Mouse (Mus musculus) embryonic facial prominence, embryonic 11.5 days (tissue): ENCODE results near the gene N6amt1. TPM values are rescaled to one million over a fixed set of nuclear protein-coding genes. Genes with fewer than 3 reads are reported as not detected.

ENCODE experiments used
- ATAC-seq: fragments of 200-750 bp; cut with Nextera tagmentation; replicated peaks from 2 replicates; pipeline ENCODE4 v1.8.0; 2017; ENCODE audit warnings: low read depth; ENCODE audit not compliant: insufficient number of reproducible peaks, low FRiP score, low TSS enrichment
- DNase-seq: peaks from one replicate; pipeline ENCODE4 v3.0.0-alpha.2; 2015; ENCODE audit warnings: low spot score
- H3K27ac ChIP-seq: fragments of 300-500 bp; sonication (generic); replicated peaks from 2 replicates; pipeline ENCODE4 v1.5.1; 2014; ENCODE audit warnings: mild to moderate bottlenecking, low read depth, low read length, control low read depth
- H3K27me3 ChIP-seq: fragments of 300-500 bp; sonication (generic); 2 replicates; pipeline ENCODE4 v1.6.1; 2014; ENCODE audit warnings: mild to moderate bottlenecking, low read length, moderate library complexity, mixed read lengths; ENCODE audit not compliant: control insufficient read depth, insufficient read depth
- H3K36me3 ChIP-seq: fragments of 300-500 bp; sonication (generic); replicated peaks from 2 replicates; pipeline ENCODE4 v1.6.1; 2014; ENCODE audit warnings: low read depth, mild to moderate bottlenecking, low read length, moderate library complexity, mixed read lengths; ENCODE audit not compliant: control insufficient read depth, insufficient read depth
- H3K4me1 ChIP-seq: fragments of 300-500 bp; sonication (generic); 2 replicates; pipeline ENCODE4 v1.6.1; 2014; ENCODE audit warnings: low read length, mixed read lengths; ENCODE audit not compliant: control insufficient read depth, insufficient read depth
- H3K4me2 ChIP-seq: fragments of 300-500 bp; sonication (generic); 2 replicates; pipeline ENCODE4 v1.6.1; 2014; ENCODE audit warnings: low read depth, mild to moderate bottlenecking, control low read depth, low read length, moderate library complexity
- H3K4me3 ChIP-seq: fragments of 300-500 bp; sonication (generic); 2 replicates; pipeline ENCODE4 v1.5.1; 2014; ENCODE audit warnings: low read depth, low read length, control low read depth
- H3K9ac ChIP-seq: fragments of 300-500 bp; sonication (generic); replicated peaks from 2 replicates; pipeline ENCODE4 v1.6.1; 2014; ENCODE audit warnings: mild to moderate bottlenecking, control low read depth, low read length
- H3K9me3 ChIP-seq: fragments of 300-500 bp; sonication (generic); replicated peaks from 2 replicates; pipeline ENCODE4 v1.6.1; 2016; ENCODE audit warnings: mild to moderate bottlenecking, low read length, inconsistent platforms, mixed read lengths; ENCODE audit not compliant: control insufficient read depth
- WGBS: fragments of 180-500 bp; shearing (Covaris S2); extraction: QIAGEN DNeasy Blood & Tissue Kit; methylation state at CpG from one replicate; pipeline ENCODE4 v1.1.7; 2014; 5-methylcytosine and 5-hydroxymethylcytosine counted together
- polyA plus RNA-seq: library from polyadenylated mRNA; unstranded; fragments of >200 nt; fragmentation: Nextera tagmentation; extraction: Ambion mirVana; gene quantifications from 2 replicates; pipeline ENCODE4 v1.2.1, GENCODE M21; 2014

N6amt1 gene
- polyA plus RNA-seq, 1 experiment from 2014 or later = 17.1 TPM

- no peaks in the 10 kb centered on the region for H3K4me1 ChIP-seq
- no peaks in the 10 kb centered on the region for H3K9me3 ChIP-seq
- H3K27ac ChIP-seq = no peak overlapping the region
- WGBS = 58% methylated on average over 16 of the region's 16 CpGs
- no peaks in the 10 kb centered on the region for H3K27me3 ChIP-seq
- peaks cover 3% of the 10 kb centered on the region; the same call in 1 of the 2 replicates for H3K36me3 ChIP-seq
- no peak overlapping the region for H3K4me3 ChIP-seq
- no peak overlapping the region for H3K4me2 ChIP-seq
- no peak overlapping the region for H3K9ac ChIP-seq
- peak; percentile 70; the same call in 1 of the 2 replicates for ATAC-seq
- peak; percentile 82 for DNase-seq
Observed at GRCm38 (mm10) chr16:87393813-87394548, 40.0 kb downstream of the N6amt1 start.

- H3K36me3 ChIP-seq = peaks cover 4% of the 10 kb centered on the region
- H3K9ac ChIP-seq = no peak overlapping the region
- H3K4me3 ChIP-seq = no peak overlapping the region
- DNase-seq (peak; percentile 8), ATAC-seq (no peak)
- no peaks in the 10 kb centered on the region for H3K9me3 ChIP-seq
- WGBS = 83% methylated on average over 3 of the region's 3 CpGs
- H3K27me3 ChIP-seq = no peaks in the 10 kb centered on the region
- H3K27ac ChIP-seq = no peak overlapping the region
- H3K4me1 ChIP-seq = no peaks in the 10 kb centered on the region
- no peak overlapping the region for H3K4me2 ChIP-seq
Observed at GRCm38 (mm10) chr16:87405001-87405400, 51.0 kb downstream of the N6amt1 start.

Other genes starting within 250 kb of the N6amt1 start
- gene Ltn1, start 78.4 kb downstream of the N6amt1 start, polyA plus RNA-seq = 31.4 and 32.4 TPM in 2 replicates
- gene Rwdd2b, start 86.4 kb downstream of the N6amt1 start, polyA plus RNA-seq = 12.7 and 14.7 TPM in 2 replicates
- gene Usp16, start 100.5 kb downstream of the N6amt1 start, polyA plus RNA-seq = 42.4 and 44.2 TPM in 2 replicates
- gene Cct8, start 141.7 kb downstream of the N6amt1 start, polyA plus RNA-seq = 707 and 756 TPM in 2 replicates
- not detected in 2 replicates for gene Map3k7cl, start 199.1 kb downstream of the N6amt1 start, polyA plus RNA-seq